Mouse (Mus musculus): Measurements from ENCODE around the gene Tbc1d20. TPM values are rescaled to one million over a fixed set of nuclear protein-coding genes. Genes with fewer than 3 reads are reported as not detected.
"Not testable (repeated sequence)": the region's sequence is repeated elsewhere in the genome, so short reads cannot be mapped to it uniquely, and the experiment has no call there.

The Tbc1d20 gene
- total RNA-seq (2021): 10 to 100 TPM; 50.1 to 54.8 TPM
- long read RNA-seq, experiment 1, transcript Tbc1d20-201 (8 exons, 3,386 nt): major isoform, 29 of 38 reads
- long read RNA-seq, experiment 1, partial matches to known transcripts: 5 of 38 reads
- long read RNA-seq, experiment 1, other reads (novel, unspliced or antisense): 3 of 38 reads
- long read RNA-seq, experiment 2, transcript Tbc1d20-201 (8 exons, 3,386 nt): major isoform, 20 of 35 reads
- long read RNA-seq, experiment 2, partial matches to known transcripts: 9 of 35 reads
- long read RNA-seq, experiment 2, other reads (novel, unspliced or antisense): 6 of 35 reads

GRCm38 (mm10) chr2:152293727-152294475 is at the start of gene Tbc1d20:
TSS of gene Tbc1d20 (plus strand) at chr2:152293828.
- intact Hi-C loops (cut with DNase I): no loop called here
- peak; percentile 83 to 89 for DNase-seq (ENCODE audit: low spot score in 2 of 2)

GRCm38 (mm10) chr2:152247213-152247612 is 46.4 kb upstream of the Tbc1d20 start:
- intact Hi-C loops (cut with DNase I): no loop called here
- no peak for DNase-seq (ENCODE audit: low spot score in 2 of 2)

GRCm38 (mm10) chr2:152250511-152250910 is 43.1 kb upstream of the Tbc1d20 start:
- DNase-seq (ENCODE audit: low spot score in 2 of 2): no peak

GRCm38 (mm10) chr2:152259739-152260138 is 33.9 kb upstream of the Tbc1d20 start:
- intact Hi-C loops (cut with DNase I): no loop called here
- DNase-seq (ENCODE audit: low spot score in 2 of 2): no peak

More at GRCm38 (mm10) chr2:152250511-152250910, 43.1 kb upstream of the Tbc1d20 start:
- intact Hi-C loops (cut with DNase I): no loop called here

- no peak for DNase-seq (ENCODE audit: low spot score in 2 of 2)
- intact Hi-C loops (cut with DNase I): no loop called here
Observed at GRCm38 (mm10) chr2:152273639-152274038, 20.0 kb upstream of the Tbc1d20 start.

GRCm38 (mm10) chr2:152281407-152281806 is 12.2 kb upstream of the Tbc1d20 start:
- DNase-seq (ENCODE audit: low spot score in 2 of 2): no peak
- intact Hi-C loops (cut with DNase I): no loop called here

GRCm38 (mm10) chr2:152287560-152287959 is 6.1 kb upstream of the Tbc1d20 start:
- intact Hi-C loops (cut with DNase I): no loop called here
- no peak for DNase-seq (ENCODE audit: low spot score in 2 of 2)

- no peak for DNase-seq (ENCODE audit: low spot score in 2 of 2)
- intact Hi-C loops (cut with DNase I): no loop called here
Observed at GRCm38 (mm10) chr2:152288046-152288445, 5.6 kb upstream of the Tbc1d20 start.

GRCm38 (mm10) chr2:152289623-152290022 is 4.0 kb upstream of the Tbc1d20 start:
- intact Hi-C loops (cut with DNase I): not testable (repeated sequence)

GRCm38 (mm10) chr2:152292475-152292874 is 1.2 kb upstream of the Tbc1d20 start:
- no peak for DNase-seq (ENCODE audit: low spot score in 2 of 2)
- intact Hi-C loops (cut with DNase I): no loop called here

More at GRCm38 (mm10) chr2:152289623-152290022, 4.0 kb upstream of the Tbc1d20 start:
- not testable (repeated sequence) for DNase-seq (ENCODE audit: low spot score in 2 of 2)

GRCm38 (mm10) chr2:152293179-152293726 is 375 bp upstream of the Tbc1d20 start:
- intact Hi-C loops (cut with DNase I): no loop called here
- peak in 1 of 2 experiments; percentile 25 for DNase-seq (ENCODE audit: low spot score in 2 of 2)

GRCm38 (mm10) chr2:152294541-152294940 is 913 bp downstream of the Tbc1d20 start:
- DNase-seq (ENCODE audit: low spot score in 2 of 2): no peak
- intact Hi-C loops (cut with DNase I): no loop called here

- intact Hi-C loops (cut with DNase I): no loop called here
- peak in 1 of 2 experiments; percentile 34 for DNase-seq (ENCODE audit: low spot score in 2 of 2)
Observed at GRCm38 (mm10) chr2:152302862-152303261, 9.2 kb downstream of the Tbc1d20 start.

- no peak for DNase-seq (ENCODE audit: low spot score in 2 of 2)
- intact Hi-C loops (cut with DNase I): no loop called here
Observed at GRCm38 (mm10) chr2:152303781-152304180, 10.2 kb downstream of the Tbc1d20 start.

GRCm38 (mm10) chr2:152305480-152305879 is 11.9 kb downstream of the Tbc1d20 start:
- no peak for DNase-seq (ENCODE audit: low spot score in 2 of 2)
- intact Hi-C loops (cut with DNase I): no loop called here

- intact Hi-C loops (cut with DNase I): no loop called here
- no peak for DNase-seq (ENCODE audit: low spot score in 2 of 2)
Observed at GRCm38 (mm10) chr2:152307186-152307585, 13.6 kb downstream of the Tbc1d20 start.

- no peak for DNase-seq (ENCODE audit: low spot score in 2 of 2)
- intact Hi-C loops (cut with DNase I): no loop called here
Observed at GRCm38 (mm10) chr2:152312996-152313395, 19.4 kb downstream of the Tbc1d20 start.

- no peak for DNase-seq (ENCODE audit: low spot score in 2 of 2)
- intact Hi-C loops (cut with DNase I): no loop called here
Observed at GRCm38 (mm10) chr2:152313926-152314325, 20.3 kb downstream of the Tbc1d20 start.

GRCm38 (mm10) chr2:152317054-152317453 is 23.4 kb downstream of the Tbc1d20 start:
- intact Hi-C loops (cut with DNase I): no loop called here
- DNase-seq (ENCODE audit: low spot score in 2 of 2): no peak

GRCm38 (mm10) chr2:152321558-152321957 is 27.9 kb downstream of the Tbc1d20 start:
- intact Hi-C loops (cut with DNase I): no loop called here
- no peak for DNase-seq (ENCODE audit: low spot score in 2 of 2)
